In the genomic region with DNA sequence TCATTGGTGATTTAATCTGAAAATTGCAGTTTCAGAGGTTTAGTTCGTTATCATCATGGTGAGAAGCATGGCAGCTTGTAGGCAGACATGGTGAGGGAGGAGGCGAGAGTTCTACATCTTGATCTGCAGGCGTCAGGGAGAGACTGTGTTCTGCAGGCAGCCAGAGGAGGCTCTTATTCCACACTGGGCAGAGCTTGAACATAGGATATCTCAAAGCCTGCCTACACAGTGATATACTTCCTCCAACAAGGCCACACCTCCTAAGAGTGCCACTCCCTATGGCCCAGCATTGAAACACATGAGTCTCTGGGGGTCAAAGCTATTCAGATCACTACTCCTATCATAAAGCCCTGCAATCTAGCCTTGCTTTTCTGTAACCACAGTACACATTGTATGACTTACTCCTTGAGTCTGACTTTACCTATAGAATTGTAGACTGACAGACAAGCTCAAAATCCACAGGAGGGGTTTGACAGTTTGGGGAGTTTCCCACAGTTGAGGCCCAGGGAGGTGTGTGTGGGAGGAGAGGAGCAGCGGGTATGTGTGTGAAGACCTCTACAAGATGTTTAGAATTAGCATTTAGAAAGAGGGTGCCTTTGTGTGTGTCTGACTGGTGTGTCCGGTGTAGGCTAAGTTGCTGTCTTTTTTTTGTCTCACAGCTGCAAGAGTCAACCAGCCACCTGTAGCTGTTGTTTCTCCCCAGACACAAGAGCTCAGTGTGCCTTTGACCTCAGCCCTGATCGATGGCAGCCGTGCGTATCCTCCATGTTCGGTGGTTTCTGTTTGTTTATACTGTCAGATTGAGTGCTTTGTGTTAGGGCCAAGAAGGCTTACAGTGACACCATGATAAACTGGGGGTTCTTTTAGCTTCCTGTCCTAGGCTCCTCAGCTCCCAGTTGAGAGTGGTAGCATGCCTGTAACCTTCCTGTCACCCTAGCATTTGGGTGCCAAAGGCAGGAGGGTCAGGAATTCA, we compare ENCODE assay signal across 18 mouse cellular contexts. TPM values are rescaled to one million over a fixed set of nuclear protein-coding genes. Genes with fewer than 3 reads are reported as not detected.
A peak's percentile ranks its signal among the peaks of the same experiment; 100 is the strongest.
DNase-seq lines count a peak whose midpoint lies in the region; ATAC-seq and TF ChIP-seq lines count a peak whose summit lies in the region.
"Had no signal": no experiment of that assay in that cellular context is flagged by ENCODE, and none has a peak within 500 bp of the region (broad histone marks: within the 10 kb centered on the region; RNA-seq: fewer than 3 reads in every experiment).

No protein-coding gene starts in this region.

- peak; percentile 57; the same call in 1 of the 2 replicates for ATAC-seq in frontal cortex, adult (ENCODE audit: low TSS enrichment)
- 0 out of 2 replicates have a peak, but pooled peaks have one; percentile 31 for ATAC-seq in lung, embryonic 14.5 days (ENCODE audit: insufficient read depth)
- peak; percentile 91 for ATAC-seq in intestine, embryonic 16.5 days
- no peak for ATAC-seq in cerebellum, adult (ENCODE audit: insufficient number of reproducible peaks, low FRiP score, low TSS enrichment)
- ATAC-seq: hindbrain, embryonic 16.5 days had no signal

- no peaks in the 10 kb centered on the region for H3K4me1 ChIP-seq in lung, embryonic 14.5 days (ENCODE audit: insufficient read depth)
- peaks cover 12% of the 10 kb centered on the region; the same call in 1 of the 2 replicates for H3K4me1 ChIP-seq in intestine, embryonic 16.5 days (ENCODE audit: control insufficient read depth, insufficient read depth, low read length)

- intact Hi-C loops in heart, postnatal 14 days (cut with DNase I) = no loop called here

- no peak overlapping the region for H3K4me2 ChIP-seq in lung, embryonic 14.5 days
- no peak overlapping the region for H3K4me2 ChIP-seq in intestine, embryonic 16.5 days (ENCODE audit: low read depth, low read length)

- no peaks in the 10 kb centered on the region for H3K27me3 ChIP-seq in lung, embryonic 14.5 days (ENCODE audit: insufficient read depth, low read length)
- H3K27me3 ChIP-seq in intestine, embryonic 16.5 days (replicated peaks; ENCODE audit: control insufficient read depth, insufficient read depth, low read length) = no peaks in the 10 kb centered on the region

- WGBS in lung, embryonic 14.5 days = 45% methylated on average over 9 of the region's 9 CpGs
- 47% methylated on average over 9 of the region's 9 CpGs for WGBS in intestine, embryonic 16.5 days

- no peak overlapping the region for H3K9ac ChIP-seq in lung, embryonic 14.5 days
- no peak overlapping the region for H3K9ac ChIP-seq in intestine, embryonic 16.5 days (ENCODE audit: low read depth, low read length)

- H3K27ac ChIP-seq in lung, embryonic 14.5 days (ENCODE audit: low read depth) = no peak overlapping the region
- H3K27ac ChIP-seq in intestine, embryonic 16.5 days (ENCODE audit: low read length) = peak overlapping the region; percentile 74
- H3K27ac ChIP-seq: heart, embryonic 10.5 days had no signal

- no peaks in the 10 kb centered on the region for H3K9me3 ChIP-seq in lung, embryonic 14.5 days (ENCODE audit: low read depth, low read length)
- H3K9me3 ChIP-seq in intestine, embryonic 16.5 days (ENCODE audit: control insufficient read depth, low read length) = no peaks in the 10 kb centered on the region
- H3K9me3 ChIP-seq: G1E; heart, embryonic 10.5 days had no signal

- no peaks in the 10 kb centered on the region for H3K36me3 ChIP-seq in lung, embryonic 14.5 days (ENCODE audit: insufficient read depth)
- H3K36me3 ChIP-seq in intestine, embryonic 16.5 days (ENCODE audit: control insufficient read depth, insufficient read depth, low read length) = no peaks in the 10 kb centered on the region
- H3K36me3 ChIP-seq: G1E; heart, embryonic 10.5 days had no signal

- TF ChIP-seq CTCF in lung, embryonic 14.5 days (IDR thresholded peaks at IDR 0.05; ENCODE audit: low read depth) = no peak

- no peak for DNase-seq in frontal cortex, postnatal 36 days (ENCODE audit: low spot score in 2 of 2)
- peak; percentile 34 for DNase-seq in lung, embryonic 14.5 days
- DNase-seq in lung, postnatal 14 days = no peak
- DNase-seq in gastrocnemius, adult 18-20 months (ENCODE audit: low spot score) = no peak
- no peak for DNase-seq in heart, postnatal 14 days
- DNase-seq: adrenal gland, postnatal 25 days; cerebellum, postnatal 10 days; gastrocnemius, postnatal 25 days; heart, postnatal 36 days; left cerebral cortex, postnatal 4 days; lung, adult 18-20 months; midbrain, embryonic 14.5 days had no signal

- no peak overlapping the region for H3K4me3 ChIP-seq in lung, embryonic 14.5 days (ENCODE audit: low read depth, low read length)
- no peak overlapping the region for H3K4me3 ChIP-seq in intestine, embryonic 16.5 days (ENCODE audit: low read length)
- H3K4me3 ChIP-seq: heart, embryonic 10.5 days had no signal

RNA-seq across cellular contexts. Expression of gene D130043K22Rik, which starts 21.8 kb away (rescaled TPM):
- polyA plus RNA-seq in lung, embryonic 14.5 days (2014; fragmentation: Nextera tagmentation; extraction: Ambion mirVana) = 0.12 and 0.14 TPM in 2 replicates
- 2.1 and 2.7 TPM in 2 replicates for polyA plus RNA-seq in intestine, embryonic 16.5 days (2015; fragmentation: Nextera tagmentation; extraction: Ambion mirVana)
- not detected for total RNA-seq in gastrocnemius, adult 18-20 months (2021)
- total RNA-seq in heart, postnatal 14 days (2021) = not detected
- total RNA-seq: gastrocnemius, postnatal 25 days; heart, postnatal 36 days had no signal
- polyA plus RNA-seq: G1E had no signal

RNA-seq across cellular contexts. Expression of gene Tdp2, which starts 35.2 kb away (rescaled TPM):
- 61.5 and 66.3 TPM in 2 replicates for polyA plus RNA-seq in lung, embryonic 14.5 days (2014; fragmentation: Nextera tagmentation; extraction: Ambion mirVana)
- polyA plus RNA-seq in intestine, embryonic 16.5 days (2015; fragmentation: Nextera tagmentation; extraction: Ambion mirVana) = 52.8 TPM in 2 replicates
- total RNA-seq in gastrocnemius, adult 18-20 months (2021) = 1 to 10 TPM; 7.7 to 8.2 TPM
- 10 to 100 TPM; 15.2 TPM for total RNA-seq in heart, postnatal 14 days (2021)

RNA-seq across cellular contexts. Expression of gene Acot13, which starts 35.4 kb away (rescaled TPM):
- polyA plus RNA-seq in lung, embryonic 14.5 days (2014; fragmentation: Nextera tagmentation; extraction: Ambion mirVana) = 61.1 and 62.3 TPM in 2 replicates
- 201 and 219 TPM in 2 replicates for polyA plus RNA-seq in intestine, embryonic 16.5 days (2015; fragmentation: Nextera tagmentation; extraction: Ambion mirVana)
- total RNA-seq in gastrocnemius, adult 18-20 months (2021) = 100 to 1,000 TPM; 153 TPM
- 100 to 1,000 TPM; 322 to 329 TPM for total RNA-seq in heart, postnatal 14 days (2021)
